Mouse (Mus musculus): ENCODE measurements around the gene Fxr1. TPM values are rescaled to one million over a fixed set of nuclear protein-coding genes. Genes with fewer than 3 reads are reported as not detected.
"Not testable (repeated sequence)": the region's sequence is repeated elsewhere in the genome, so short reads cannot be mapped to it uniquely, and the experiment has no call there.

The Fxr1 gene
- polyA plus RNA-seq (2021), result 206 TPM

- peak; percentile 98 for ATAC-seq
- POLR2A ChIA-PET, result interaction anchor here (0.6 to 1.1 kb wide), 3 partner anchors 15 to 58 kb away, joined by 3 to 4 read pairs (median 3); no protein-coding TSS in a partner anchor
- peak; percentile 49 for DNase-seq (ENCODE audit: low read depth, low spot score)
- TF ChIP-seq CTCF (IDR thresholded peaks at IDR 0.05), result no peak
- no peaks in the 10 kb centered on the region for H3K27me3 ChIP-seq
- CTCF ChIA-PET, result interaction anchor here (1.2 kb wide), 1 partner anchor 29 kb away, joined by 3 read pairs; no protein-coding TSS in a partner anchor
- in situ Hi-C loops (cut with MboI; ENCODE audit: low pct_unique_long_range_greater_than_20kb), result no loop called here
Observed at GRCm38 (mm10) chr3:34019540-34020381, at the start of gene Fxr1. Gene Fxr1 (plus strand): TSS chr3:34019943.

GRCm38 (mm10) chr3:33979395-33979794 lies 40.3 kb upstream of the Fxr1 start:
- in situ Hi-C loops (cut with MboI; ENCODE audit: low pct_unique_long_range_greater_than_20kb), result no loop called here
- no peak for DNase-seq (ENCODE audit: low read depth, low spot score)
- ChIA-PET CTCF (interaction anchor here (1.4 kb wide), 1 partner anchor 70 kb away, joined by 3 read pairs; no protein-coding TSS in a partner anchor), POLR2A (no interaction called here)
- no peak for ATAC-seq
- TF ChIP-seq CTCF (IDR thresholded peaks at IDR 0.05), result no peak
- H3K27me3 ChIP-seq, result peaks cover 27% of the 10 kb centered on the region

- POLR2A ChIA-PET, result no interaction called here
Observed at GRCm38 (mm10) chr3:33982746-33983145, 37.0 kb upstream of the Fxr1 start.

GRCm38 (mm10) chr3:33989302-33989701 lies 30.4 kb upstream of the Fxr1 start:
- CTCF ChIA-PET, result interaction anchor here (0.9 kb wide), 1 partner anchor 23 kb away, joined by 4 read pairs; no protein-coding TSS in a partner anchor
- no peak for TF ChIP-seq CTCF (IDR thresholded peaks at IDR 0.05)
- H3K27me3 ChIP-seq, result peaks cover 17% of the 10 kb centered on the region
- POLR2A ChIA-PET, result no interaction called here
- no peak for DNase-seq (ENCODE audit: low read depth, low spot score)
- ATAC-seq, result no peak
- in situ Hi-C loops (cut with MboI; ENCODE audit: low pct_unique_long_range_greater_than_20kb), result no loop called here

More at GRCm38 (mm10) chr3:33982746-33983145, 37.0 kb upstream of the Fxr1 start:
- in situ Hi-C loops (cut with MboI; ENCODE audit: low pct_unique_long_range_greater_than_20kb), result no loop called here
- CTCF ChIA-PET, result no interaction called here
- H3K27me3 ChIP-seq, result peaks cover 32% of the 10 kb centered on the region
- ATAC-seq (no peak), DNase-seq (ENCODE audit: low read depth, low spot score) (no peak)
- no peak for TF ChIP-seq CTCF (IDR thresholded peaks at IDR 0.05)

- ChIA-PET CTCF (no interaction called here), POLR2A (interaction anchor here (0.6 kb wide), 1 partner anchor 65 kb away, joined by 3 read pairs; no protein-coding TSS in a partner anchor)
- in situ Hi-C loops (cut with MboI; ENCODE audit: low pct_unique_long_range_greater_than_20kb), result no loop called here
- ATAC-seq, result no peak
- no peak for DNase-seq (ENCODE audit: low read depth, low spot score)
- peaks cover 25% of the 10 kb centered on the region for H3K27me3 ChIP-seq
- no peak for TF ChIP-seq CTCF (IDR thresholded peaks at IDR 0.05)
Observed at GRCm38 (mm10) chr3:33990451-33990850, 29.3 kb upstream of the Fxr1 start.

- ChIA-PET CTCF (no interaction called here), POLR2A (interaction anchor here (0.6 kb wide), 2 partner anchors 17 to 64 kb away, joined by 3 to 4 read pairs; no protein-coding TSS in a partner anchor)
- no peak for ATAC-seq
- no peak for TF ChIP-seq CTCF (IDR thresholded peaks at IDR 0.05)
- peaks cover 23% of the 10 kb centered on the region for H3K27me3 ChIP-seq
- DNase-seq (ENCODE audit: low read depth, low spot score), result no peak
- in situ Hi-C loops (cut with MboI; ENCODE audit: low pct_unique_long_range_greater_than_20kb), result no loop called here
Observed at GRCm38 (mm10) chr3:33990921-33991320, 28.8 kb upstream of the Fxr1 start.

- TF ChIP-seq CTCF (IDR thresholded peaks at IDR 0.05), result no peak
- DNase-seq (ENCODE audit: low read depth, low spot score) (no peak), ATAC-seq (no peak)
- in situ Hi-C loops (cut with MboI; ENCODE audit: low pct_unique_long_range_greater_than_20kb), result no loop called here
- CTCF ChIA-PET, result interaction anchor here (1.0 to 1.4 kb wide), 3 partner anchors 19 to 207 kb away, joined by 3 read pairs; no protein-coding TSS in a partner anchor
- POLR2A ChIA-PET, result interaction anchor here (0.7 kb wide), 1 partner anchor 329 kb away, joined by 4 read pairs; no protein-coding TSS in a partner anchor
- peaks cover 35% of the 10 kb centered on the region for H3K27me3 ChIP-seq
Observed at GRCm38 (mm10) chr3:33993421-33994126, 26.2 kb upstream of the Fxr1 start.

GRCm38 (mm10) chr3:33994127-33994488 lies 25.6 kb upstream of the Fxr1 start:
- POLR2A ChIA-PET, result no interaction called here
- ATAC-seq, result no peak
- H3K27me3 ChIP-seq, result peaks cover 35% of the 10 kb centered on the region
- DNase-seq (ENCODE audit: low read depth, low spot score), result no peak
- CTCF ChIA-PET, result interaction anchor here (1.4 kb wide), 1 partner anchor 38 kb away, joined by 3 read pairs; no protein-coding TSS in a partner anchor
- in situ Hi-C loops (cut with MboI; ENCODE audit: low pct_unique_long_range_greater_than_20kb), result no loop called here
- TF ChIP-seq CTCF (IDR thresholded peaks at IDR 0.05), result no peak

- CTCF ChIA-PET, result interaction anchor here (1.3 kb wide), 1 partner anchor 25 kb away, joined by 4 read pairs; no protein-coding TSS in a partner anchor
- in situ Hi-C loops (cut with MboI; ENCODE audit: low pct_unique_long_range_greater_than_20kb); POLR2A ChIA-PET; ATAC-seq; DNase-seq (ENCODE audit: low read depth, low spot score): not testable (repeated sequence)
- peaks cover 42% of the 10 kb centered on the region for H3K27me3 ChIP-seq
Observed at GRCm38 (mm10) chr3:34001691-34002090, 18.1 kb upstream of the Fxr1 start.

- ATAC-seq, result no peak
- peaks cover 33% of the 10 kb centered on the region for H3K27me3 ChIP-seq
- in situ Hi-C loops (cut with MboI; ENCODE audit: low pct_unique_long_range_greater_than_20kb), result no loop called here
- DNase-seq (ENCODE audit: low read depth, low spot score), result no peak
- no peak for TF ChIP-seq CTCF (IDR thresholded peaks at IDR 0.05)
- ChIA-PET CTCF (interaction anchor here (0.7 to 1.0 kb wide), 2 partner anchors 19 to 78 kb away, joined by 3 read pairs; no protein-coding TSS in a partner anchor), POLR2A (no interaction called here)
Observed at GRCm38 (mm10) chr3:34003860-34004259, 15.9 kb upstream of the Fxr1 start.
